Mouse (Mus musculus) inflammation-experienced regulatory T-cells, adult 6 months (primary cell): ENCODE data around the gene Gm14214. TPM values are rescaled to one million over a fixed set of nuclear protein-coding genes. Genes with fewer than 3 reads are reported as not detected.

Experiments used
- ATAC-seq: one replicate; pipeline ENCODE4 v1.8.0; 2017
- polyA plus RNA-seq, 3 experiments: library from polyadenylated mRNA; unstranded; fragments of 100-300 nt; shearing (Covaris generic); gene quantifications; one replicate each; pipeline ENCODE4 v1.2.1; 2017

Gm14214 gene
- polyA plus RNA-seq: not detected

GRCm38 (mm10) chr2:154769930-154770329, at the start of gene Gm14214:
Gene Gm14214, minus strand, starts transcription at chr2:154770030.
- ATAC-seq: no peak

- ATAC-seq: no peak
Observed at GRCm38 (mm10) chr2:154818599-154818998, 48.8 kb upstream of the Gm14214 start.

GRCm38 (mm10) chr2:154817788-154818187, 48.0 kb upstream of the Gm14214 start:
- no peak for ATAC-seq

- no peak for ATAC-seq
Observed at GRCm38 (mm10) chr2:154817089-154817488, 47.3 kb upstream of the Gm14214 start.

- ATAC-seq: no peak
Observed at GRCm38 (mm10) chr2:154813426-154813825, 43.6 kb upstream of the Gm14214 start.

GRCm38 (mm10) chr2:154810821-154811220, 41.0 kb upstream of the Gm14214 start:
- no peak for ATAC-seq

GRCm38 (mm10) chr2:154809107-154809762, 39.4 kb upstream of the Gm14214 start:
- no peak for ATAC-seq

GRCm38 (mm10) chr2:154807689-154808088, 37.9 kb upstream of the Gm14214 start:
- no peak for ATAC-seq

GRCm38 (mm10) chr2:154803845-154804244, 34.0 kb upstream of the Gm14214 start:
- no peak for ATAC-seq

GRCm38 (mm10) chr2:154803372-154803771, 33.5 kb upstream of the Gm14214 start:
- ATAC-seq: no peak

GRCm38 (mm10) chr2:154791661-154792642, 22.1 kb upstream of the Gm14214 start:
- ATAC-seq: peak; percentile 29

- peak; percentile 81 for ATAC-seq
Observed at GRCm38 (mm10) chr2:154790656-154791483, 21.0 kb upstream of the Gm14214 start, which contains the start of the genes Raly and a. Gene Raly, plus strand, starts transcription at chr2:154791096. Gene a, plus strand, starts transcription at chr2:154791402.

GRCm38 (mm10) chr2:154789977-154790655, 20.3 kb upstream of the Gm14214 start:
- no peak for ATAC-seq

- ATAC-seq: no peak
Observed at GRCm38 (mm10) chr2:154789381-154789780, 19.6 kb upstream of the Gm14214 start.

GRCm38 (mm10) chr2:154786776-154787175, 16.9 kb upstream of the Gm14214 start:
- no peak for ATAC-seq

- no peak for ATAC-seq
Observed at GRCm38 (mm10) chr2:154786187-154786586, 16.4 kb upstream of the Gm14214 start.

- ATAC-seq: no peak
Observed at GRCm38 (mm10) chr2:154785284-154785683, 15.5 kb upstream of the Gm14214 start.

- no peak for ATAC-seq
Observed at GRCm38 (mm10) chr2:154782856-154783650, 13.2 kb upstream of the Gm14214 start.

- ATAC-seq: no peak
Observed at GRCm38 (mm10) chr2:154782361-154782760, 12.5 kb upstream of the Gm14214 start.

GRCm38 (mm10) chr2:154779648-154780047, 9.8 kb upstream of the Gm14214 start:
- ATAC-seq: no peak

- no peak for ATAC-seq
Observed at GRCm38 (mm10) chr2:154776496-154776895, 6.7 kb upstream of the Gm14214 start.
